Mouse (Mus musculus): ENCODE results near the gene Pbdc1. TPM values are rescaled to one million over a fixed set of nuclear protein-coding genes. Genes with fewer than 3 reads are reported as not detected.

Gene Pbdc1
- 27.5 and 32.1 TPM in 2 replicates for polyA plus RNA-seq (2015; fragmentation: Nextera tagmentation; extraction: Ambion mirVana)

DNA sequence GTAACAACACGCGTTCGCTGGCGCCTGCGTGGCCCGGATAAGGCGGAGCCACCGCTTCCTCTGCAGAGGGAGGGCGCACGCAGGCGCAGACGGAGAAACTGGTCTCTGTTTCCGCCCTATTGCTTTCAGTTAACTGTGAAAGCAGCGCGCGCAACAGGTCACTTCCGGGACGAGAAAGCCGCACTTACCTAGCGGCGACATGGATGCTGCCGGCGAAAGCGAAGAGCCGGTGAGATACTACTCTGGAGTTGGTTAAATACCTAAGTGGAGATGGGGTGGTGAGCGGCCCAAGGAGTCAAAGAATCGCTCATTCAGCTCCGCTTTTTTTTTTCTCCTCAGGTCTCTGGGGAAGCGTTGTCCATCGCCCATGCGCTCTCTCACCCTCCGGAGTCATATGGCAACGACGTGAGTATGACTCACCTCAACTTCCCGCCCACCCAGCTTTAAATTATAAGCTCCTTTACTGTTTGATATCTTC is at the start of gene Pbdc1:
Gene Pbdc1 (plus strand): TSS at position 142 of the 478 bp plus-strand sequence.
- TF ChIP-seq EP300 (IDR thresholded peaks at IDR 0.05) (no peak), CTCF (IDR thresholded peaks at IDR 0.05) (no peak)
- Histone ChIP-seq H3K4me2 (replicated peaks; ENCODE audit: low read depth, low read length) (peak within 1 kb of the TSS; percentile 59), H3K27me3 (replicated peaks; ENCODE audit: insufficient read depth, low read length) (no peaks in the 10 kb centered on the region), H3K9ac (replicated peaks; ENCODE audit: low read depth) (no peak within 1 kb of the TSS), H3K27ac (ENCODE audit: low read length) (no peak within 1 kb of the TSS), H3K9me3 (ENCODE audit: low read length) (no peaks in the 10 kb centered on the region), H3K36me3 (ENCODE audit: insufficient read depth, low read length) (no peaks in the 10 kb centered on the region), H3K4me1 (ENCODE audit: insufficient read depth, low read depth, low read length) (peaks cover 4% of the 10 kb centered on the region; the same call in 1 of the 2 replicates), H3K4me3 (ENCODE audit: low read depth, low read length) (peak within 1 kb of the TSS; percentile 50)
- ATAC-seq (peak; percentile 100), DNase-seq (ENCODE audit: low spot score) (peak; percentile 97)
- 1% methylated on average over 35 of the region's 35 CpGs for WGBS

DNA sequence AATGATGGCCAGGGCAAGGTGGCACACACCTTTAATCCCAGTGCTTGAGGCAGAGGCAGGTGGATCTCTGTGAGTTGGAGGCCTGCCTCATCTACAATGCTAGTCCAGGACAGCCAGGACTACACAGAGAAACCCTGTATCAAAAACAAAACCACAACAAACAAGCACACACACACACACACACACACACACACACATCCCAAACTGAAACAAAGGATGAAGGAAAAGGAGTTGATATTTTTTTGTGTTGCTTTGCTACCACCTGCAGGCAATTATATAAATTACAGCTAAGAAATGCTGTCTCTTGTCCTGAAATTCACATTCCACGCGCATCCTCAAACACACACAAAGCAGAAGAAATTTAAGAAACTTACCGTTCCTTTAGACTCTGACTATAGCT is 41.9 kb upstream of the Pbdc1 start:
- H3K27me3 ChIP-seq (replicated peaks; ENCODE audit: insufficient read depth, low read length) = no peaks in the 10 kb centered on the region
- no peaks in the 10 kb centered on the region for H3K9me3 ChIP-seq (ENCODE audit: low read length)
- DNase-seq (ENCODE audit: low spot score) (peak; percentile 6), ATAC-seq (no peak)
- H3K4me1 ChIP-seq (ENCODE audit: insufficient read depth, low read depth, low read length) = no peaks in the 10 kb centered on the region
- WGBS = 77% methylated on average over 3 of the region's 3 CpGs
- H3K27ac ChIP-seq (ENCODE audit: low read length) = no peak overlapping the region
- no peak for TF ChIP-seq EP300 (IDR thresholded peaks at IDR 0.05)
- TF ChIP-seq CTCF (IDR thresholded peaks at IDR 0.05) = peak; percentile 51
- no peak overlapping the region for H3K4me3 ChIP-seq (ENCODE audit: low read depth, low read length)
- H3K9ac ChIP-seq (replicated peaks; ENCODE audit: low read depth) = no peak overlapping the region
- H3K4me2 ChIP-seq (replicated peaks; ENCODE audit: low read depth, low read length) = no peak overlapping the region
- H3K36me3 ChIP-seq (ENCODE audit: insufficient read depth, low read length) = no peaks in the 10 kb centered on the region

DNA sequence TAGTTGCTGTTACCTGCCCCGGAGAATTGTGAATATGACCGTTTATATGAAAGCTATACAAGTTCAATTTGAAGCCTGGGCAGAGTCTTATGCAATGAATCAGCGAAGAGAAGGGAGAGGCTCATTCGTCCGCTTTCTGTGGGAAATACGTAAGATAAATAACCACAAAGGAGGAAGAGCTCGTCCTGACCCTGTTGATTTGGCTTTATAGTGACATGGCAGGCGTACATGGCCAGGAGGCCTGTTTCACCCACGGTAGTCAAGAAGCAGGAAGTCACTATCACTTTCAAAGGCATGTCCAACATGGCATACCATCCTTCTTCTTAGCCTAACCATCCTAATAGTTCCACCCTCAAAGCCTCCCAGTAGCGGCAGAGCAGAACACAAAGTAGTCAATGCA is 15.3 kb upstream of the Pbdc1 start:
- no peak overlapping the region for H3K4me2 ChIP-seq (replicated peaks; ENCODE audit: low read depth, low read length)
- H3K27ac ChIP-seq (ENCODE audit: low read length) = no peak overlapping the region
- peak; percentile 11 for DNase-seq (ENCODE audit: low spot score)
- WGBS = 87% methylated on average over 10 of the region's 10 CpGs
- H3K4me3 ChIP-seq (ENCODE audit: low read depth, low read length) = no peak overlapping the region
- H3K27me3 ChIP-seq (replicated peaks; ENCODE audit: insufficient read depth, low read length) = no peaks in the 10 kb centered on the region
- no peak for TF ChIP-seq CTCF (IDR thresholded peaks at IDR 0.05)
- H3K9ac ChIP-seq (replicated peaks; ENCODE audit: low read depth) = no peak overlapping the region
- ATAC-seq = no peak
- H3K9me3 ChIP-seq (ENCODE audit: low read length) = no peaks in the 10 kb centered on the region
- peaks cover 22% of the 10 kb centered on the region; the same call in 1 of the 2 replicates for H3K36me3 ChIP-seq (ENCODE audit: insufficient read depth, low read length)
- H3K4me1 ChIP-seq (ENCODE audit: insufficient read depth, low read depth, low read length) = no peaks in the 10 kb centered on the region; the same call in 1 of the 2 replicates

DNA sequence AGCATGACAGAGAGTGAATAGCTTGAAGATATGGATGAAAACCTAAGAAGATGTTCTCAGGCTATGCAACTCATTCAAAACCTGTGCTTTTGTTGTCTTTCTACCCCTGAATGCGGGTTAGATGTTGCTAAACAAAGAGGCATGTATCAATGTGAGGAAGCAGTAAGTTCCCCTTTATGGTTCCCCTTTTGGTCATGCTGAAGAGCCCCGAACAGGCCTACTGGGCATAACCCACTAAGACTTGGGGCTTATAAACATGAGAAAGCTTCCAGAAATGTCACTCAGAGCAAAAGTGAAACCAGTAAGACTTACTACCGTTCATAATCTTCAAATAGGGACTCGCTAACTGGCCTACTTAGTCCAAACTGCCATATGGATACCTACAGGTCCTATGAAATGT is 14.8 kb upstream of the Pbdc1 start:
- H3K27ac ChIP-seq (ENCODE audit: low read length) = no peak overlapping the region
- no peak for ATAC-seq
- DNase-seq (ENCODE audit: low spot score) = peak; percentile 17
- H3K9me3 ChIP-seq (ENCODE audit: low read length) = no peaks in the 10 kb centered on the region
- no peaks in the 10 kb centered on the region; the same call in 1 of the 2 replicates for H3K4me1 ChIP-seq (ENCODE audit: insufficient read depth, low read depth, low read length)
- H3K4me2 ChIP-seq (replicated peaks; ENCODE audit: low read depth, low read length) = no peak overlapping the region
- H3K27me3 ChIP-seq (replicated peaks; ENCODE audit: insufficient read depth, low read length) = no peaks in the 10 kb centered on the region
- peaks cover 18% of the 10 kb centered on the region; the same call in 1 of the 2 replicates for H3K36me3 ChIP-seq (ENCODE audit: insufficient read depth, low read length)
- no peak overlapping the region for H3K4me3 ChIP-seq (ENCODE audit: low read depth, low read length)
- 97% methylated on average over 4 of the region's 4 CpGs for WGBS
- TF ChIP-seq CTCF (IDR thresholded peaks at IDR 0.05) (no peak), EP300 (IDR thresholded peaks at IDR 0.05) (no peak)
- no peak overlapping the region for H3K9ac ChIP-seq (replicated peaks; ENCODE audit: low read depth)

DNA sequence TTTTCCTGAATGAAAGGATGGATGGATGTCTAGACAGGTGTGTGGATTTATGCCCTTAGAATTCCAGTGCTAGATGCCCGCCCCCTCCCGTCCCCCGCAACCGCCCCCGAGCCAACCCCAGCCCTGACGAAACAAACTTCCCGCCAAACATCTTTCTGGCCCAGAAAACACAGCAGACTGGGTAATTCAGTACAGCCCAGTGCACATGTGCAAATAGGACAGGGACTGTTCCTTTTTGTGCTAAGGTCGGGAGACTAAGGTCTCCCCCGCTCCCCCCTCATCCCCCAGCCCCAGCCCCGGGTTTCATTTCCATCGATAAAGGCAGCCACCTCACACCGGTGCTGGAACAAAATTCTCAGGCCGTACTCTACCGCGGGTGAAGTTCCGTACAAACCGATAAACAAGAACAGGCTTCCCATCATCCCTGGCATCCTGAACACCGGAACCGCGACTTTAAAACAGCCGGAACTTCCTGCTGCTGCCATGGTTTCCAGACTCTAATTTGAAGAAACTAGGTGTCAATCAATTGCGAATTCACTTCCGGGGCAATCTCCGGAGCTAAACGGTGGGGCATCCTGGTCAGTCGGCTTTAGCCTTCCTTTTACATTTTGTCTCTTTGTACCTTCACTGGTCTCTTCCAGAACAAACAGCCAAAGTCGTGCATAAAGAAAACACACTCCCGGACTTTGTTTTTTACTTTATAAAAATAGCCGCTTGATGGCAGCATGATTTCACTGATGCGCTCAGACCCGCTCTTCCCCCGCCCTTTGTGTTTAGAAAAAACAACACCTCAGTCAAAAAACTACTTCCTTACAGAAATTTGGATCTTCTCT is 9.7 kb upstream of the Pbdc1 start:
- DNase-seq (ENCODE audit: low spot score) = peak; percentile 95
- peak; percentile 63 for TF ChIP-seq CTCF (IDR thresholded peaks at IDR 0.05)
- TF ChIP-seq EP300 (IDR thresholded peaks at IDR 0.05) = peak; percentile 75
- Histone ChIP-seq H3K27me3 (replicated peaks; ENCODE audit: insufficient read depth, low read length) (no peaks in the 10 kb centered on the region), H3K36me3 (ENCODE audit: insufficient read depth, low read length) (peaks cover 14% of the 10 kb centered on the region; the same call in 1 of the 2 replicates), H3K9me3 (ENCODE audit: low read length) (no peaks in the 10 kb centered on the region), H3K4me1 (ENCODE audit: insufficient read depth, low read depth, low read length) (no peaks in the 10 kb centered on the region; the same call in 1 of the 2 replicates), H3K4me2 (replicated peaks; ENCODE audit: low read depth, low read length) (peak overlapping the region; percentile 57), H3K9ac (replicated peaks; ENCODE audit: low read depth) (0 out of 2 replicates have a peak overlapping the region, but pooled peaks have one; percentile 19), H3K4me3 (ENCODE audit: low read depth, low read length) (peak overlapping the region; percentile 57), H3K27ac (ENCODE audit: low read length) (no peak overlapping the region; the same call in 1 of the 2 replicates)
- peak; percentile 96 for ATAC-seq
- 2% methylated on average over 31 of the region's 32 CpGs for WGBS

DNA sequence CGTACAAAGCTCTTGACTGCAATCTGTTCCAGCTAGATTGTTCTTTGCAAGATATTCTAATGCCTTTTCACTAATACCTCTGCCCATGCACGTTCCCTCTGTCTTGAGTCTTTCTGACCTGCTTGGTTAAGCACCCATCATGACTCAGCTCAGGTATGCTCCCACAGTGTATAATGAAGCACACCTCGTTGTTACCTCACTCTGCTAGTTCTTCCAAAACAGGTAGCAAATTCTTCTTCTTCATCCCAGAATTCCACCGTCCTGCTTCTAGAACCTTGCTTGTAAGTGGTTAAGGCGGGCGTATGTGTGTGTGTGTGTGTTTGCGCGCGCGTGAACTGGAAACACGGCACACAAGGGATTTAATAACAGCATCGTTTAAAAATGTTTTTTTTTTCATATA is 405 bp upstream of the Pbdc1 start:
- ATAC-seq = peak; percentile 43
- H3K9me3 ChIP-seq (ENCODE audit: low read length) = no peaks in the 10 kb centered on the region

More for the DNA sequence above, 405 bp upstream of the Pbdc1 start:
- TF ChIP-seq EP300 (IDR thresholded peaks at IDR 0.05) (no peak), CTCF (IDR thresholded peaks at IDR 0.05) (no peak)
- H3K4me1 ChIP-seq (ENCODE audit: insufficient read depth, low read depth, low read length) = peaks cover 4% of the 10 kb centered on the region; the same call in 1 of the 2 replicates
- no peak overlapping the region for H3K27ac ChIP-seq (ENCODE audit: low read length)
- peak overlapping the region; percentile 50 for H3K4me3 ChIP-seq (ENCODE audit: low read depth, low read length)
- peak overlapping the region; percentile 59 for H3K4me2 ChIP-seq (replicated peaks; ENCODE audit: low read depth, low read length)
- H3K36me3 ChIP-seq (ENCODE audit: insufficient read depth, low read length) = no peaks in the 10 kb centered on the region
- no peaks in the 10 kb centered on the region for H3K27me3 ChIP-seq (replicated peaks; ENCODE audit: insufficient read depth, low read length)
- DNase-seq (ENCODE audit: low spot score) = peak; percentile 12
- H3K9ac ChIP-seq (replicated peaks; ENCODE audit: low read depth) = no peak overlapping the region
- WGBS = 5% methylated on average over 12 of the region's 12 CpGs

Data from lung, postnatal 0 days (tissue).